Mouse (Mus musculus) right cerebral cortex, postnatal 14 days (tissue): Measurements from ENCODE around the gene Ces1e.

Source experiments
- DNase-seq: peaks from one replicate; pipeline ENCODE4 v3.0.0; 2022

The Ces1e gene

DNA sequence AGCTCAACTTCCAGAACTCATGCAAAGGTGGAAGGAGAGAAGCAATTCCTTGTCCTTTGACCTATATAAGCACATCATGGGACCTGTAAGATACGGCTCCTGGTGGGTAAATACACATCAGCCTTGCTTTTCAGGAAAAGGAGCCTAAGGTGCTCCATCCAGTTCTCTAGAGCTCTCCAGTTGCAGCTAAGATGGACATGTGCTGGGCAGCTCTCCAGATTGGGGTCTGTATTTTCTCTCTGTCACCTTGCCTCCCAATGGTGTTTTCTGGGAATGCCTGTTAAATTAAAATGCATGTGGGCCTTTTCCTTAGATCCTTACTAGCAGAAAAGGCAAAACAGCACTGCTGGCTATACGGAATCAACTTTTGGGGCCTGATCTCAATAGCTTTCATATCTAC lies 54.9 kb downstream of the Ces1e start:
- no peak for DNase-seq

DNA sequence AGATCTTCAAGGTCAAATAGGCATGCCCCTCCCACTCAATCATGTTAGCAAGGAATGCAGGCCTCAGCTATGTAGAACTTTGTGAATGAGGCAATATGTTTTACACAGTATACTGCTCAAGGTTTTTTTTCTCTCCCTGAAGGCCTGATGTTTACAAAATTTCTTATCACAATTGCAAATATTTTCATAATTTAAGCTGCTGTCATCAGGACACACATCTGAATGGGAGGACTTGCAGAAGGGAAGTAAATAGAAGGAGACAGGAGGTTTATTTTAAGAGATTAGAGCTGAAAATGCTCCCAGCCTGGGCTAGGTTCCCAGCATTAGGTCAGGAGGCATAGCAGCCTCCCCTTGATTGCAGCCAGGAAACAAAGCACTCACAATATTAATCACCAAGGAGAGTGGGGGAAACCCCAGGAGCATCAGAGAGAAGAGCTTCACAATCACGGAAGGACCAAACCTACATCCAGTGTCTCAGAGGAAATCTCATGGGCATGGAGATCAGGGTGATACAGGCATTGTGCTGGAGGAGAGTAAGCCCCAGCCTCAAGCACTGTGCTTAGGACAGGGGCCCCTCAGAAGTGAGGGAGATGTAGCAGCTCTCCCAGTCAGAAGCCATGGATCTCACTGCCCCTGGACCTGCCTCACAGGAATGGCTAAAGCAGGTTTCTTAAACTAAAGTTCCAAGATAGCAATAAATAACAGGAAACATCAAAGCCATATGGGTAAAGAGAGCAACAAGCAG lies 57.4 kb downstream of the Ces1e start:
- no peak for DNase-seq

DNA sequence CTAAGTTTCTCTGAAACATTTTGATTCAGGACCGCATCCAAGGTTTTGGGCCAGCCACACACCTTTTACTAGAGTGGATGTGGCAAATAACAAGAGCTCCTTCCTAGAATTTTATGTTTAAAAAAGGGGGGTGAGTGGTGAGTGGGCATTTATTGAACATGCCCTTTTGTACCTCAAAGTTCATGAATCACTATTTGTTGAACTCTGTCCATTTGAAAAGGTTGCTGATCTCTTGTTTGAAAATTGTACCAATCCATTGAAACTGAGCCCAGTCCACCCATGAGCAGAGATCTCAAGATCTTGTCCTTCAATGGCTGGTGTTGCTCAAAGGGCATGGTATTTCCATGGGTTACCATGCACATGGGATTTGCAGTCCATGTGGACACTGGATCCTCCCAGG lies 66.1 kb downstream of the Ces1e start:
- no peak for DNase-seq

DNA sequence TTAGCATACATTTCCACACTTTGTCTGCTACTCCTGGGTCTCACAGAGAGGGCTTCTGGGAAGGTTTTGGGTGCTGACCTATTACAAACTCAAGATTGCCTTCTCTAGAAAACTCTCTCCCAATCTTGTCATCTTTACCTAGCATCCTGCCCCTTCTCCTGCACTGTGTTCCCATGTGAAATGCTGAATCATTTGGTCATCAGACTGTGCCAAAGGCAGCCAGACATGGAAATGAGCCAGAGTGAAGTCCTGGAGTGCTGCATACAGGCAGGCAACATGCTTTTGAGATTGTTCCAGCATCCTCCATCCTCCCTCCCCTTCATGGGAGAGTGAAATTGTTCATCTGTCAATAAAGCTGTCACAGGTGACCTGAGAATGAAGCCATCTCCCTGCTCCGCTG lies 78.0 kb downstream of the Ces1e start:
- no peak for DNase-seq
